Mouse (Mus musculus) bone marrow macrophage, adult 2 months (primary cell): ENCODE results near the gene D6Wsu163e. TPM values are rescaled to one million over a fixed set of nuclear protein-coding genes. Genes with fewer than 3 reads are reported as not detected.
A peak's percentile ranks its signal among the peaks of the same experiment; 100 is the strongest.

Experiments used
- H3K27ac ChIP-seq: 2 replicates; pipeline ENCODE4 v1.5.1; 2012; ENCODE audit warnings: low read depth, low read length; ENCODE audit not compliant: insufficient read depth
- H3K4me1 ChIP-seq: 2 replicates; pipeline ENCODE4 v1.6.1; 2012; ENCODE audit warnings: low read length; ENCODE audit not compliant: control insufficient read depth, insufficient read depth
- H3K4me3 ChIP-seq: 2 replicates; pipeline ENCODE4 v1.5.1; 2012; ENCODE audit warnings: mild to moderate bottlenecking, low read length, moderate library complexity; ENCODE audit not compliant: insufficient read depth
- CTCF ChIP-seq: IDR thresholded peaks from 2 replicates; pipeline ENCODE4 v1.5.1; 2012; ENCODE audit warnings: low read depth, mild to moderate bottlenecking, low read length, moderate library complexity
- POLR2A ChIP-seq: IDR thresholded peaks from 2 replicates; pipeline ENCODE4 v1.6.1; 2012; ENCODE audit warnings: mild to moderate bottlenecking, low read depth, low read length, borderline replicate concordance
- polyA plus RNA-seq: library from polyadenylated mRNA; stranded (reverse); fragments of >200 nt; gene quantifications from 2 replicates; pipeline ENCODE4 v1.2.4, GENCODE M21; 2012; ENCODE audit not compliant: missing spikeins, insufficient read depth, insufficient read length

Gene D6Wsu163e
- polyA plus RNA-seq, 1 experiment = 39.7 TPM

GRCm38 (mm10) chr6:126940451-126940850, 689 bp downstream of the D6Wsu163e start:
- Histone ChIP-seq H3K4me3 (peak overlapping the region; percentile 69), H3K4me1 (peaks cover 8% of the 10 kb centered on the region), H3K27ac (peak overlapping the region; percentile 48)
- TF ChIP-seq CTCF (0 out of 2 replicates have a peak, but pooled peaks have one; percentile 13), POLR2A (no peak)

DNA sequence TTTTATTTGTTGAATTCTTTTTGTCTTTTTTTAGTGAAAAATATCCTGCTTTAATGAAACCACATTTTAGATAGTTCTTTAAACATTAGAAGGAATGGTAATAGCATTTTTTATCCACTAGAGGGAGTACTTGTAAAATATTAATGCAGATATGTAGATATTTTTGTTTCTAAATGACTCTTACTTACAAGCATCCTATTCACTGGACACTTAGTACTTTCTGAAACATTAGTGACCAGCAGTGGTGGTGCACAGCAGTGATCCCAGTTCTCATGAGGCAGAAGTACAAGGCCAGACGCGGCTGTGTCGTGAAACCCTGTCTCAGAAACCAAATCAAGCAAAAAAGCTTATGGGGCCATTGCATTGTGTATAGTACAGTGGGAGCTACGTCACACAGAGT, 8.6 kb downstream of the D6Wsu163e start:
- Histone ChIP-seq H3K4me1 (no peaks in the 10 kb centered on the region), H3K4me3 (no peak overlapping the region), H3K27ac (no peak overlapping the region)
- TF ChIP-seq CTCF (peak; percentile 57), POLR2A (no peak)

GRCm38 (mm10) chr6:126955734-126956133, 16.0 kb downstream of the D6Wsu163e start:
- Histone ChIP-seq H3K4me3 (no peak overlapping the region), H3K4me1 (no peaks in the 10 kb centered on the region), H3K27ac (no peak overlapping the region)
- peak; percentile 95 for TF ChIP-seq CTCF
- TF ChIP-seq POLR2A = no peak

GRCm38 (mm10) chr6:126961371-126962018, 21.7 kb downstream of the D6Wsu163e start:
- TF ChIP-seq CTCF (no peak), POLR2A (no peak)
- H3K4me1 ChIP-seq = peaks cover 20% of the 10 kb centered on the region
- 0 out of 2 replicates have a peak overlapping the region, but pooled peaks have one; percentile 22 for H3K27ac ChIP-seq
- H3K4me3 ChIP-seq = no peak overlapping the region

DNA sequence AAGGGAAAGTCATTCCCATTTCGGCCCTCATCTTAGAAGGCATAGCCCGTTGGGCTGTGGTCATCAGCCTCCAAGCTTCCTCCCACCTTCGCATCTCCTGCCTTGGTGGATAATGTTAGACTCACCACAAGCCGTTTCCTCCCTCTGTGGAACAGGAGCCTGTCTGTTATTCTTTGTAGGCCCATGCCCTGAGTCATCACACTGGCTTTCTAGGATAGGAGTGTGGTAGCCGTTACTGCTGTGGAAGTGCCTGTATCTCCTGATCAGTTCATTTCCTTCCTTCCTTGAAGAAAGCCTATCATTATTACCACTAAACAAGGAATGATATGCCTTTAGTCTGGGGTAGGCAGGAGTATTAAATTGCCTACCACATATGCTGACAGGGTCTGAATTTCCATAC, 22.9 kb downstream of the D6Wsu163e start:
- TF ChIP-seq POLR2A = no peak
- no peak for TF ChIP-seq CTCF
- H3K27ac ChIP-seq = no peak overlapping the region
- peaks cover 30% of the 10 kb centered on the region for H3K4me1 ChIP-seq
- no peak overlapping the region for H3K4me3 ChIP-seq

- TF ChIP-seq CTCF (no peak), POLR2A (no peak)
- no peak overlapping the region for H3K27ac ChIP-seq
- H3K4me1 ChIP-seq = peaks cover 37% of the 10 kb centered on the region
- H3K4me3 ChIP-seq = no peak overlapping the region
These were observed 23.7 kb downstream of the D6Wsu163e start for GRCm38 (mm10) chr6:126963426-126963825.

- TF ChIP-seq POLR2A = no peak
- TF ChIP-seq CTCF = no peak
- Histone ChIP-seq H3K4me3 (no peak overlapping the region), H3K27ac (peak overlapping the region; percentile 58), H3K4me1 (peaks cover 50% of the 10 kb centered on the region)
These were observed 26.7 kb downstream of the D6Wsu163e start for GRCm38 (mm10) chr6:126966241-126967026.

DNA sequence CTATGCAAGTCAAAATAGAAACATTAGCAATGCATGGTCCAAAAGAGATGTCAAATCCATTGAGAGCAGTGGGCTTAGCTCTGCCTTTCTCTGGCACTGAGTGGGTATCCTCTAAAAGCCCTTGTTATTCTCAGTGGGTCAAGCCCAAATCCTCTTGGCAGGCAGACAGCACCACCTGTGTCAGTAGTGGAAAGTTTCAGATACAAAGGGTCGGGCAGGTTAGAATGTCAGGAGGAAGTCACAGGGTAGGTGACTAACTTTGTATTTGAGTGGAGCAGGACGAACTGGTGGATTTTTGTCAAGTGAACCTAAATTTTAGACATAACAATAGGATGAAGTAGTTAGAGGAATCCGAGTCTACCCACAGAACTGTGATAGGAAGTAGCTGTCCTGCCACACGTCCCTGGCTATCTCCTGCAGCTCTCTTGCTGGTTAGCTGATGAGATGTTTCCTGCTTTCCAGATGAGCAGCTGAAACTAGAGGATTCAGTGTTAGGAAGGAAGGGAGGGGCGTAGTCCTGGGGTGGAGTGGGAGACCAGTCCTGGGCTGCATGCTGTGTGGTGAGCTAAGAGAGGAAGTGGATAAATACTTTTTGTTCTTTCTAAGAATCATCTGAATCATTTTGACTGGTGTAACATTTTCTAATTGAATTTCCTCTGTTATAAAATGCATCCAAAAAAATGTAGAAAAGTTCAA, 41.9 kb downstream of the D6Wsu163e start:
- TF ChIP-seq CTCF = no peak
- no peak for TF ChIP-seq POLR2A
- no peak overlapping the region for H3K4me3 ChIP-seq
- H3K27ac ChIP-seq = no peak overlapping the region
- H3K4me1 ChIP-seq = peaks cover 16% of the 10 kb centered on the region

DNA sequence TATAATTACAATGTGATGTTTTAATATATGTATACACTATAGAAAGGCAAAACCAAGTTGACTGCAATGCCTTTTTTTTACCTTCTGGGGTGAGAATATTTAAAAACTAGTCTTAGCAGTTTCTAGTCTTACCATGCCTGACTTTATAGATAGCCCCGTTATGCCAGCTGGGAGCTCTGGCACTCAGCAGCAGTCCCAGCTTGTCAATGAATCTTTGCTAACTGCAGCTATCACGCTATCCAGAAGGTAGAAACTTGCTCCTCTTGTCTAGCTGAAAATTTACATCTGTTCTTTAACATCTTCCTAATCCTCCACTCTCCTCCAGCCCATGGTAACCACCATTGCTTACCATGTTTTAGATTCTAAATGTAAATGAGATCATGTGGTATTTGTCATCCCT, 53.9 kb downstream of the D6Wsu163e start:
- no peak overlapping the region for H3K4me3 ChIP-seq
- no peak overlapping the region for H3K27ac ChIP-seq
- TF ChIP-seq CTCF (no peak), POLR2A (no peak)
- H3K4me1 ChIP-seq = peaks cover 10% of the 10 kb centered on the region
